Mouse (Mus musculus): ENCODE data around the gene Maff. TPM values are rescaled to one million over a fixed set of nuclear protein-coding genes. Genes with fewer than 3 reads are reported as not detected.
A peak's percentile ranks its signal among the peaks of the same experiment; 100 is the strongest.

Gene Maff
- polyA plus RNA-seq, 1 experiment = 1.1 TPM

DNA sequence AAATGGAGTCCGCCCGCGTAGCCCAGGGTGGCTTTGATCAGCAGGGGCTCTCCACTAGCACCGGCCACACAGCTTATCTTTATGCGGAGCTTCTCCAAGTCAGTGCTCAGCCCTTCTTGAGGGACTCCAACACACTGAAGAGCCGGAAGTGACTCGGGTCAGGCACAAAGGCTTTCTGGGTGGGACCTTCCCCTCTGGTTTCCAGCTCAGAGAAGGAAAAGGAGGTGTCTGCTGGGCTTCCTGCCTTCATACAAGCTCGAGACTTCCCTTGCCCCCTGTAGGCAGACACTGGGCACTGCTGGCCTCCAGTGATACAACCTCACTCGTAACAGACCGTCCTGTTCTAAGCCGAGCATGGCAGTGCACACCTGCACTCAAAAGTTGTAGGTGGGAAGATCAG, 50.3 kb downstream of the Maff start:
- TF ChIP-seq CTCF (IDR thresholded peaks at IDR 0.05; ENCODE audit: control insufficient read depth, insufficient read depth, insufficient replicate concordance, low read depth, low read length) = peak; percentile 42; the same call in 1 of the 2 replicates
- TF ChIP-seq POLR2A (IDR thresholded peaks at IDR 0.05; ENCODE audit: control insufficient read depth, low read depth, low read length) = no peak
- H3K36me3 ChIP-seq (ENCODE audit: control insufficient read depth, insufficient read depth, low read length) = no peaks in the 10 kb centered on the region
- no peaks in the 10 kb centered on the region for H3K27me3 ChIP-seq (ENCODE audit: control insufficient read depth, insufficient read depth, low read length)
- no peak overlapping the region for H3K27ac ChIP-seq (ENCODE audit: control insufficient read depth, insufficient read depth, low read depth, low read length)
- peaks cover 3% of the 10 kb centered on the region; the same call in 1 of the 2 replicates for H3K4me1 ChIP-seq (ENCODE audit: control insufficient read depth, insufficient read depth, low read length)
- no peak overlapping the region for H3K4me3 ChIP-seq (ENCODE audit: control insufficient read depth, low read depth, low read length)

DNA sequence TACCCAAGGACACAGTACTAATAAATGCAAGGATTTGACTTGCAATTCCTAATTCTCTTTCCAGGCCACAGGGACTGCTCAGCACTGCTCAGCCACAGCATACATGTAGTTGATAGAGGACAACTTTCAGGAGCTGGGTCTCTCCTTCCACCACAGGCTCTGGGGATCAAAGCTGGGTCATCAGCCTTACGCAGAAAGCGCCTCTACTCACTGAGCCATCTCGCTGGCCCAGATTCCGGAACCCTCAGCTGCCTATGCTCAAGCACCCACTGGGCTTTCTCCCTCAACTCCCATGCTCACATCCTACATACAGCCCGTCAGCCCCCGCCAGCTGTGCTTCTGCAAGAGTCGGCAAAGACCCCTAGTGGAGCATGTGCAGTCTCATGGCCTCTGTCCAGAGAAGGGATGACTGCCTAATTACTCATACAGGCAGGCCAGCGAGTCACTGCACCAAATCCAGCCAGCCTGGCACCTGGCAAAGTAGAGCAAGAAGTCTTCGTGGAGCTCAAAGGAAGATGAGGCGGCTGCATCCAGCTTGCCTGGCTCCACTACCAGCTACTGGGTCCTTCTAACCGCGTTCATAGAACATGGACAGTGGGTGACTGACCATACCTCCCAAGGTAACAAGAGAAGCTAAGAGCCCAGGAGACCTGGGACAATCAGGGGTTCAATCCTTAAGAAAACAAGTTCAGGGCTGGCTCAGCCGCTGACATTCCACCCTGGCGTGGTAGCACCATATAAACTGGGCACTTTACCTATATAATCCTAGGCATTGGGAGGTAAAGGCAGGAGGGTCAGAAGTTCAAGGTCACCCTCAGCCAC, 53.0 kb downstream of the Maff start:
- H3K4me1 ChIP-seq (ENCODE audit: control insufficient read depth, insufficient read depth, low read length) = peaks cover 14% of the 10 kb centered on the region
- no peak overlapping the region for H3K4me3 ChIP-seq (ENCODE audit: control insufficient read depth, low read depth, low read length)
- H3K27me3 ChIP-seq (ENCODE audit: control insufficient read depth, insufficient read depth, low read length) = no peaks in the 10 kb centered on the region
- no peak for TF ChIP-seq CTCF (IDR thresholded peaks at IDR 0.05; ENCODE audit: control insufficient read depth, insufficient read depth, insufficient replicate concordance, low read depth, low read length)
- TF ChIP-seq POLR2A (IDR thresholded peaks at IDR 0.05; ENCODE audit: control insufficient read depth, low read depth, low read length) = no peak
- H3K36me3 ChIP-seq (ENCODE audit: control insufficient read depth, insufficient read depth, low read length) = no peaks in the 10 kb centered on the region
- no peak overlapping the region for H3K27ac ChIP-seq (ENCODE audit: control insufficient read depth, insufficient read depth, low read depth, low read length)

DNA sequence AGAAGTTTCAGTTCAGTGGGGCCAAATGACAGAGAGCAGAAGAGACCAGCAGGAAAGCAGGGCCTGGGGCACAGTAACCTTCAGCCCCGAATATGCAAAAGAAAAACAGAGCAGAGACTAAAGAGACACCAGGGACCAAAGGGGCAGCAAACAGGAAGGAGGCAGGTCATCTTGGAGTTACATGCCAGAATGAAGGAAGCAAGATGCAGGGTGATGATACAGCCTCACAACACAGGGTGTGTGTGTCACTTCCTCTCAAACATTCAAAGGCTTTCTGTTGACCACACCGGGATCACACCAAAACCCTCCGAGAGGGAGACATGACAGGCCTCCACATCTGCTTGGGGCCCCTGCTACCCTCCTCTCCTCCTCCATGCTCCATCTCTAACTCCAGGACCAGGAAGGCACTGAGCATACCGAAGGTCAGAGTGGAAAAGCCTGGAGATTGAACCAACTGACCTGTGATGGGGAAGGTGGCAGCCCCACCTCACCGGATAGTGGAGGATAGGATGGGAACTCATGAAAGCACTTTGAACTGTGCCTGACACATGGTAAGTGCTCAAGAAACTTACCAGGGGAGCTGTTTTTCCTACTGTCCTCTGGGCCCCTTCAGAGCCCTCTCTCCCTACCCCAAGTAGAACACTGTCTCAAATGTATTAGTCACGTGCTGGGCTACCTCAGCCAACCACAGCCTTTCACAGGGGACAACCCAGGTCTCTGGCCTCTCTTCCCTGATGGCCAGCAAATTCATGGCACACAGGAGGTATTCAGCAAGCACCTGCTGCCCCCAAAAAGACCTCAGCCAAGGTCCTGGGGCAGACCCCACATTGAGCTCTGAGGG, 53.9 kb downstream of the Maff start:
- peaks cover 14% of the 10 kb centered on the region for H3K4me1 ChIP-seq (ENCODE audit: control insufficient read depth, insufficient read depth, low read length)
- H3K27ac ChIP-seq (ENCODE audit: control insufficient read depth, insufficient read depth, low read depth, low read length) = no peak overlapping the region
- H3K27me3 ChIP-seq (ENCODE audit: control insufficient read depth, insufficient read depth, low read length) = no peaks in the 10 kb centered on the region
- H3K4me3 ChIP-seq (ENCODE audit: control insufficient read depth, low read depth, low read length) = no peak overlapping the region
- H3K36me3 ChIP-seq (ENCODE audit: control insufficient read depth, insufficient read depth, low read length) = no peaks in the 10 kb centered on the region
- TF ChIP-seq CTCF (IDR thresholded peaks at IDR 0.05; ENCODE audit: control insufficient read depth, insufficient read depth, insufficient replicate concordance, low read depth, low read length) (no peak), POLR2A (IDR thresholded peaks at IDR 0.05; ENCODE audit: control insufficient read depth, low read depth, low read length) (no peak)

GRCm38 (mm10) chr15:79400975-79401365, 54.5 kb downstream of the Maff start:
- Histone ChIP-seq H3K27me3 (ENCODE audit: control insufficient read depth, insufficient read depth, low read length) (no peaks in the 10 kb centered on the region), H3K36me3 (ENCODE audit: control insufficient read depth, insufficient read depth, low read length) (no peaks in the 10 kb centered on the region), H3K27ac (ENCODE audit: control insufficient read depth, insufficient read depth, low read depth, low read length) (no peak overlapping the region), H3K4me3 (ENCODE audit: control insufficient read depth, low read depth, low read length) (no peak overlapping the region), H3K4me1 (ENCODE audit: control insufficient read depth, insufficient read depth, low read length) (peaks cover 14% of the 10 kb centered on the region)
- TF ChIP-seq POLR2A (IDR thresholded peaks at IDR 0.05; ENCODE audit: control insufficient read depth, low read depth, low read length) = no peak
- no peak for TF ChIP-seq CTCF (IDR thresholded peaks at IDR 0.05; ENCODE audit: control insufficient read depth, insufficient read depth, insufficient replicate concordance, low read depth, low read length)

DNA sequence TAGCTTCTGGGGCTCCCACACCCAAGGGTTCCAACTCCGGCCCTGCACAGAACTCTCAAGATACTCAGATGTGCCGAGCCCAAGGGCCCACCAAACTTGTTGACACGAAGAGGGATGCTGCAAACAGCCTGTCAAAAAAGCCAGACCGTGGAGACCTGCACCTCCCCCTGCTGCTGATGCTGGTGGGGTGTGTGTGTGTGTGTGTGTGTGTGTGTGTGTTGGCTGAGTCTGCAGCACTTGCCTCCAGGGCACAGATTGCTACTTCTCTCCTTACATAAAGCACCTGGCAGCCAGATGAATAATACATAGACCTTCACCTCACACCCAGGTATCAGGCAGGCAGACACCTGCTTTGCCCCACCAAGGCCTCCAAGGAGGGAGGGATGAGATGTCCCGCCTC, 55.8 kb downstream of the Maff start:
- peaks cover 14% of the 10 kb centered on the region for H3K4me1 ChIP-seq (ENCODE audit: control insufficient read depth, insufficient read depth, low read length)
- no peaks in the 10 kb centered on the region for H3K27me3 ChIP-seq (ENCODE audit: control insufficient read depth, insufficient read depth, low read length)
- no peak overlapping the region for H3K27ac ChIP-seq (ENCODE audit: control insufficient read depth, insufficient read depth, low read depth, low read length)
- TF ChIP-seq CTCF (IDR thresholded peaks at IDR 0.05; ENCODE audit: control insufficient read depth, insufficient read depth, insufficient replicate concordance, low read depth, low read length) (no peak), POLR2A (IDR thresholded peaks at IDR 0.05; ENCODE audit: control insufficient read depth, low read depth, low read length) (no peak)
- no peaks in the 10 kb centered on the region for H3K36me3 ChIP-seq (ENCODE audit: control insufficient read depth, insufficient read depth, low read length)
- H3K4me3 ChIP-seq (ENCODE audit: control insufficient read depth, low read depth, low read length) = no peak overlapping the region

- TF ChIP-seq CTCF (IDR thresholded peaks at IDR 0.05; ENCODE audit: control insufficient read depth, insufficient read depth, insufficient replicate concordance, low read depth, low read length) = no peak
- peak; percentile 62; the same call in 1 of the 2 replicates for TF ChIP-seq POLR2A (IDR thresholded peaks at IDR 0.05; ENCODE audit: control insufficient read depth, low read depth, low read length)
These were observed 56.7 kb downstream of the Maff start, which contains the start of gene Tmem184b for GRCm38 (mm10) chr15:79402836-79403762. Gene Tmem184b (minus strand): TSS chr15:79403569.

More at GRCm38 (mm10) chr15:79402836-79403762, 56.7 kb downstream of the Maff start, which contains the start of gene Tmem184b:
- Histone ChIP-seq H3K4me3 (ENCODE audit: control insufficient read depth, low read depth, low read length) (peak within 1 kb of the TSS; percentile 87), H3K4me1 (ENCODE audit: control insufficient read depth, insufficient read depth, low read length) (peaks cover 14% of the 10 kb centered on the region), H3K36me3 (ENCODE audit: control insufficient read depth, insufficient read depth, low read length) (no peaks in the 10 kb centered on the region), H3K27ac (ENCODE audit: control insufficient read depth, insufficient read depth, low read depth, low read length) (peak within 1 kb of the TSS; percentile 34), H3K27me3 (ENCODE audit: control insufficient read depth, insufficient read depth, low read length) (no peaks in the 10 kb centered on the region)
